Mouse (Mus musculus) heart, adult 2 months (tissue): ENCODE results near the gene 1700057G04Rik. TPM values are rescaled to one million over a fixed set of nuclear protein-coding genes. Genes with fewer than 3 reads are reported as not detected.

Source experiments
- DNase-seq, 2 experiments: peaks; one replicate each; pipeline ENCODE4 v3.0.0; 2021
- H3K27ac ChIP-seq: fragments of 200-600 bp; 2 replicates; pipeline ENCODE4 v1.8.1; 2022
- H3K27me3 ChIP-seq: fragments of 200-500 bp; 2 replicates; pipeline ENCODE4 v1.6.1; 2012; ENCODE audit warnings: mild to moderate bottlenecking, low read length, inconsistent platforms, mixed read lengths; ENCODE audit not compliant: control insufficient read depth, insufficient read depth
- H3K36me3 ChIP-seq: fragments of 200-500 bp; 2 replicates; pipeline ENCODE4 v1.6.1; 2012; ENCODE audit warnings: low read length, inconsistent platforms; ENCODE audit not compliant: control insufficient read depth, insufficient read depth
- H3K4me1 ChIP-seq: fragments of 200-500 bp; 2 replicates; pipeline ENCODE4 v1.6.1; 2011; ENCODE audit warnings: low read length; ENCODE audit not compliant: control insufficient read depth, insufficient read depth
- H3K4me3 ChIP-seq: fragments of 200-600 bp; 2 replicates; pipeline ENCODE4 v1.8.1; 2022
- H3K79me2 ChIP-seq: fragments of 200-500 bp; replicated peaks from 2 replicates; pipeline ENCODE4 v1.6.1; 2012; ENCODE audit warnings: mild to moderate bottlenecking, inconsistent platforms, low read length, moderate library complexity, mixed read lengths; ENCODE audit not compliant: control insufficient read depth, insufficient read depth
- H3K9ac ChIP-seq: fragments of 200-500 bp; 2 replicates; pipeline ENCODE4 v1.6.1; 2012; ENCODE audit warnings: low read depth, mild to moderate bottlenecking, control low read depth, inconsistent platforms, low read length, mixed read lengths
- CTCF ChIP-seq: fragments of 200-600 bp; IDR thresholded peaks from 2 replicates; pipeline ENCODE4 v1.8.1; 2022; ENCODE audit warnings: antibody characterized with exemption, mild to moderate bottlenecking, moderate library complexity
- EP300 ChIP-seq: fragments of 200-500 bp; IDR thresholded peaks from 2 replicates; pipeline ENCODE4 v1.6.1; 2011; ENCODE audit warnings: low read depth, low read length, control low read depth; ENCODE audit not compliant: insufficient read depth
- POLR2A ChIP-seq: fragments of 200-500 bp; IDR thresholded peaks from 2 replicates; pipeline ENCODE4 v1.6.1; 2011; ENCODE audit warnings: mild to moderate bottlenecking, low read depth, low read length, control low read depth; ENCODE audit not compliant: insufficient read depth
- WGBS: fragments of 180-500 bp; shearing (Covaris S2); methylation state at CpG from one replicate; pipeline ENCODE4 v1.1.7; 2018; 5-methylcytosine and 5-hydroxymethylcytosine counted together
- intact Hi-C: fragments of 180-260 bp; cut with DNase I; formaldehyde crosslinking; loops from one replicate; pipeline ENCODE4 v1.15.1; 2025
- polyA plus RNA-seq: library from polyadenylated mRNA; depleted of rRNA; stranded (reverse); fragments of >200 nt; gene quantifications from 2 replicates; pipeline ENCODE4 v1.2.3, GENCODE M21; 2012
- total RNA-seq, 2 experiments: library from RNA; stranded (reverse); gene quantifications; 2 replicates each; pipeline ENCODE4 v1.2.3; 2021

Gene 1700057G04Rik
- total and polyA plus RNA-seq, 3 experiments, result not detected

GRCm38 (mm10) chr9:92338954-92339353, 29.8 kb downstream of the 1700057G04Rik start:
- Histone ChIP-seq H3K4me1 (no peaks in the 10 kb centered on the region; the same call in 1 of the 2 replicates), H3K9ac (no peak overlapping the region), H3K36me3 (no peaks in the 10 kb centered on the region), H3K79me2 (no peaks in the 10 kb centered on the region), H3K27me3 (no peaks in the 10 kb centered on the region), H3K4me3 (no peak overlapping the region), H3K27ac (no peak overlapping the region)
- TF ChIP-seq EP300 (no peak), POLR2A (no peak), CTCF (no peak)
- intact Hi-C loops, result no loop called here
- 51% methylated on average over 1 of the region's 1 CpGs for WGBS
- DNase-seq, result no peak

GRCm38 (mm10) chr9:92351924-92352323, 42.7 kb downstream of the 1700057G04Rik start:
- intact Hi-C loops, result no loop called here
- TF ChIP-seq POLR2A (no peak), EP300 (no peak), CTCF (no peak)
- WGBS, result 95% methylated on average over 1 of the region's 1 CpGs
- H3K79me2 ChIP-seq, result no peaks in the 10 kb centered on the region
- H3K36me3 ChIP-seq, result no peaks in the 10 kb centered on the region
- no peaks in the 10 kb centered on the region for H3K4me1 ChIP-seq
- H3K27ac ChIP-seq, result no peak overlapping the region
- no peak overlapping the region for H3K9ac ChIP-seq
- no peaks in the 10 kb centered on the region for H3K27me3 ChIP-seq
- no peak for DNase-seq
- no peak overlapping the region for H3K4me3 ChIP-seq

GRCm38 (mm10) chr9:92353306-92353705, 44.1 kb downstream of the 1700057G04Rik start:
- WGBS, result 62% methylated on average over 3 of the region's 3 CpGs
- intact Hi-C loops, result no loop called here
- no peaks in the 10 kb centered on the region for H3K4me1 ChIP-seq
- H3K27me3 ChIP-seq, result no peaks in the 10 kb centered on the region
- no peaks in the 10 kb centered on the region for H3K36me3 ChIP-seq
- DNase-seq, result no peak
- H3K9ac ChIP-seq, result no peak overlapping the region
- no peak overlapping the region for H3K4me3 ChIP-seq
- H3K79me2 ChIP-seq, result no peaks in the 10 kb centered on the region
- H3K27ac ChIP-seq, result no peak overlapping the region
- TF ChIP-seq EP300, result no peak
- no peak for TF ChIP-seq CTCF
- TF ChIP-seq POLR2A, result no peak

GRCm38 (mm10) chr9:92360691-92361310, 51.6 kb downstream of the 1700057G04Rik start:
- Histone ChIP-seq H3K4me3 (no peak overlapping the region), H3K9ac (no peak overlapping the region), H3K36me3 (no peaks in the 10 kb centered on the region), H3K4me1 (no peaks in the 10 kb centered on the region), H3K27ac (no peak overlapping the region), H3K79me2 (no peaks in the 10 kb centered on the region), H3K27me3 (no peaks in the 10 kb centered on the region)
- TF ChIP-seq CTCF, result no peak
- no peak for TF ChIP-seq POLR2A
- TF ChIP-seq EP300, result no peak
- no peak for DNase-seq
- WGBS, result 89% methylated on average over 1 of the region's 1 CpGs
- intact Hi-C loops, result no loop called here

- Histone ChIP-seq H3K27ac (no peak overlapping the region), H3K9ac (no peak overlapping the region), H3K36me3 (no peaks in the 10 kb centered on the region), H3K79me2 (no peaks in the 10 kb centered on the region), H3K4me1 (no peaks in the 10 kb centered on the region), H3K27me3 (no peaks in the 10 kb centered on the region), H3K4me3 (no peak overlapping the region)
- WGBS, result 71% methylated on average over 2 of the region's 2 CpGs
- no peak for TF ChIP-seq POLR2A
- TF ChIP-seq CTCF, result no peak
- no peak for TF ChIP-seq EP300
- intact Hi-C loops, result no loop called here
- no peak for DNase-seq
Observed at GRCm38 (mm10) chr9:92363478-92363877, 54.3 kb downstream of the 1700057G04Rik start.

- no peak overlapping the region for H3K4me3 ChIP-seq
- TF ChIP-seq POLR2A (no peak), CTCF (no peak), EP300 (no peak)
- H3K27me3 ChIP-seq, result no peaks in the 10 kb centered on the region
- no peak overlapping the region for H3K27ac ChIP-seq
- no peaks in the 10 kb centered on the region for H3K79me2 ChIP-seq
- H3K4me1 ChIP-seq, result no peaks in the 10 kb centered on the region
- no peaks in the 10 kb centered on the region for H3K36me3 ChIP-seq
- H3K9ac ChIP-seq, result no peak overlapping the region
- DNase-seq, result no peak
- intact Hi-C loops, result no loop called here
Observed at GRCm38 (mm10) chr9:92368920-92369319, 59.7 kb downstream of the 1700057G04Rik start.
